Mouse (Mus musculus) liver, adult 2 months (tissue): ENCODE measurements around the gene Haus7.

Experiments used
- CTCF ChIP-seq: fragments of 200-500 bp; IDR thresholded peaks from 2 replicates; pipeline ENCODE4 v1.5.1; 2011; ENCODE audit warnings: low read depth, low read length, control low read depth
- POLR2A ChIP-seq: fragments of 200-500 bp; IDR thresholded peaks from 2 replicates; pipeline ENCODE4 v1.6.1; 2011; ENCODE audit warnings: low read length, control low read depth; ENCODE audit not compliant: insufficient read depth; ENCODE audit errors: extremely low read depth

- no peak for TF ChIP-seq POLR2A
- no peak for TF ChIP-seq CTCF
Measured at GRCm38 (mm10) chrX:73412767-73413166, 46.1 kb downstream of the Haus7 start.
